Comparison of ENCODE assay signal across 11 mouse cellular contexts in the genomic region with DNA sequence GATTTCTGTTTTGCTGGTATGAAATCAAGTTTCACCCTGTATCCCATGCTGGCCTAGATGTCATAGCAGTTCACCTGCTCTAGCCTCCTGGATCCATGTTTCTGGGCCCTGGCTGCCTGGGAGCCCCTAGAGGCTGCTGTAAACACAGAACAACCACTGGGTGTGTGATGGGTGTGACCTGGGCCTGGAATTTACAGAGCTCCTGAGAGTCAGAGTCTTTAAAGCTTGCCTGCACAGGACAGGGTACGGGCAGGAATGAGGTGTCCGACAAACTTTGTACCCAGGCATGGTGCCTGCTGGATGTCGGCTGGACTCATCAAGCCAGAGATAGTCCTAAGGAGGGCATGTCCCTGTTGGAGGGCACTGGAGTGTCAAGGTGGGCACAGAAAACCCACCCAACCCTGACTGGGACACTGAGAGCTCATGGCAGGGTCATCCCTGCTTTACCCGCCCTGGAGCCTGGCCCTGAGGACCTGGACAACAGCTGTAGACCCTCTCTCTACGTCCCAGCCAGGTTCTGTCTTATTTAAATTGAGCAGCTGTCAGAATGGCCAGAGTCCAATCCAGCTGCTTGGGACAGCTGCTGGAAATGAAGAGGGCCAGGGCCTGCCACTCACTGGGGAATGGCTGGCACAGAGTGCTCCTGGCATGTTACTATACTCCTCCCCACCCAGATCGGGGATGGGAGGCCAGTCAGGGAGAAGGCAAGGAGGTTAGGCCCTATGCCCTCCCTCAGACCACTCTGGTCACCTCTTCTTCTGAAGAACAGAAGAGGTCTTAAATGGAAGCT. TPM values are rescaled to one million over a fixed set of nuclear protein-coding genes. Genes with fewer than 3 reads are reported as not detected.
A peak's percentile ranks its signal among the peaks of the same experiment; 100 is the strongest.
DNase-seq lines count a peak whose midpoint lies in the region; TF ChIP-seq lines count a peak whose summit lies in the region.
"Had no signal": no experiment of that assay in that cellular context is flagged by ENCODE, and none has a peak within 500 bp of the region (broad histone marks: within the 10 kb centered on the region; RNA-seq: fewer than 3 reads in every experiment).

No protein-coding gene starts in this region.

- TF ChIP-seq CTCF in left cerebral cortex, adult 2 months (IDR thresholded peaks at IDR 0.05), result no peak
- TF ChIP-seq CTCF in thymus, adult 2 months (IDR thresholded peaks at IDR 0.05; ENCODE audit: borderline replicate concordance, control insufficient read depth, extremely low read depth, insufficient read depth, low read length, poor library complexity), result no peak

- H3K9me3 ChIP-seq in embryonic facial prominence, embryonic 10.5 days, result no peaks in the 10 kb centered on the region

- 84% methylated on average over 6 of the region's 6 CpGs for WGBS in embryonic facial prominence, embryonic 10.5 days
- 91% methylated on average over 6 of the region's 6 CpGs for WGBS in thymus, adult 2 months

- no peak for TF ChIP-seq POLR2A in thymus, adult 2 months (IDR thresholded peaks at IDR 0.05; ENCODE audit: control insufficient read depth, extremely low read depth, insufficient read depth, low read length, poor library complexity)

- H3K4me1 ChIP-seq in embryonic facial prominence, embryonic 10.5 days, result peaks cover 68% of the 10 kb centered on the region
- peaks cover 42% of the 10 kb centered on the region for H3K4me1 ChIP-seq in thymus, adult 2 months (replicated peaks; ENCODE audit: control insufficient read depth, insufficient read depth, low read length)

- DNase-seq in heart, postnatal 10 days, result peak; percentile 39 to 48
- DNase-seq in heart, adult 8-10 months (ENCODE audit: low spot score), result no peak
- DNase-seq in left cerebral cortex, adult 2 months (ENCODE audit: extremely low spot score in 1 of 2, low spot score in 2 of 2), result no peak
- no peak for DNase-seq in left cerebral cortex, postnatal 14 days (ENCODE audit: low spot score in 2 of 2)
- no peak for DNase-seq in embryonic facial prominence, embryonic 10.5 days (ENCODE audit: low spot score)
- peak; percentile 33 for DNase-seq in lung, postnatal 14 days
- no peak for DNase-seq in thymus, postnatal 4 days
- no peak for DNase-seq in thymus, adult 2 months
- DNase-seq: adrenal gland, postnatal 25 days; cerebellum, adult 9-11 months had no signal

- H3K4me3 ChIP-seq in left cerebral cortex, adult 2 months, result no peak overlapping the region
- H3K4me3 ChIP-seq in embryonic facial prominence, embryonic 10.5 days, result no peak overlapping the region
- H3K4me3 ChIP-seq in thymus, adult 2 months (ENCODE audit: control insufficient read depth, insufficient read depth, low read length), result no peak overlapping the region
- H3K4me3 ChIP-seq: erythroblast, embryonic 14.5 days had no signal

- H3K36me3 ChIP-seq in embryonic facial prominence, embryonic 10.5 days (replicated peaks), result no peaks in the 10 kb centered on the region
- no peaks in the 10 kb centered on the region for H3K36me3 ChIP-seq in thymus, adult 2 months (ENCODE audit: control insufficient read depth, insufficient read depth, low read length)

- intact Hi-C loops in heart, postnatal 10 days (cut with DNase I), result no loop called here
- intact Hi-C loops in left cerebral cortex, adult 2 months (cut with DNase I), result no loop called here
- intact Hi-C loops in left cerebral cortex, postnatal 14 days (cut with DNase I), result no loop called here

- peak overlapping the region; percentile 71 for H3K27ac ChIP-seq in left cerebral cortex, adult 2 months
- H3K27ac ChIP-seq in embryonic facial prominence, embryonic 10.5 days (replicated peaks), result peak overlapping the region; percentile 31
- no peak overlapping the region for H3K27ac ChIP-seq in thymus, adult 2 months (ENCODE audit: control insufficient read depth, insufficient read depth, low read length)

- peaks cover 18% of the 10 kb centered on the region; the same call in 1 of the 2 replicates for H3K27me3 ChIP-seq in embryonic facial prominence, embryonic 10.5 days (replicated peaks; ENCODE audit: low read depth, poor library complexity, severe bottlenecking)
- no peaks in the 10 kb centered on the region for H3K27me3 ChIP-seq in thymus, adult 2 months (ENCODE audit: control insufficient read depth, insufficient read depth, low read length)

RNA-seq across cellular contexts. Expression of a gene that starts 30.1 kb away (rescaled TPM):
- total RNA-seq in heart, postnatal 10 days (2021), result 10 to 100 TPM; 13.9 to 17.2 TPM
- 10 to 100 TPM; 15.6 to 24.4 (median 17.1) TPM for total RNA-seq in heart, adult 8-10 months (2022)
- total RNA-seq in left cerebral cortex, adult 2 months (2021), result 10 to 100 TPM; 12.8 to 17.8 TPM
- 10 to 100 TPM in 1 of 2 experiments, 1 to 10 TPM in 1; 9.5 to 10.1 TPM for total RNA-seq in left cerebral cortex, postnatal 14 days (2021)
- polyA plus RNA-seq in embryonic facial prominence, embryonic 10.5 days (2016; fragmentation: Nextera tagmentation; extraction: Ambion mirVana), result 5.2 and 7.3 TPM in 2 replicates
- polyA plus RNA-seq in thymus, adult 2 months (2012; rRNA removed), result 176 and 181 TPM in 2 replicates

Comparison
In these comparisons a context has a peak if more than half of its experiments do, and no peak if none do; other contexts are left out.
1. DNase-seq: peak in heart, postnatal 10 days (2 of 2) and lung, postnatal 14 days (single experiment); none in heart, adult 8-10 months (single experiment), left cerebral cortex, adult 2 months (0 of 2), left cerebral cortex, postnatal 14 days (0 of 2), embryonic facial prominence, embryonic 10.5 days (single experiment), thymus, postnatal 4 days (single experiment) and thymus, adult 2 months (single experiment).